Mouse (Mus musculus) ovary, postnatal 10 days (tissue): ENCODE measurements around the gene Tex45.

Experiments
- DNase-seq: peaks from one replicate; pipeline ENCODE4 v3.0.0; 2022; ENCODE audit warnings: low spot score

Gene Tex45

DNA sequence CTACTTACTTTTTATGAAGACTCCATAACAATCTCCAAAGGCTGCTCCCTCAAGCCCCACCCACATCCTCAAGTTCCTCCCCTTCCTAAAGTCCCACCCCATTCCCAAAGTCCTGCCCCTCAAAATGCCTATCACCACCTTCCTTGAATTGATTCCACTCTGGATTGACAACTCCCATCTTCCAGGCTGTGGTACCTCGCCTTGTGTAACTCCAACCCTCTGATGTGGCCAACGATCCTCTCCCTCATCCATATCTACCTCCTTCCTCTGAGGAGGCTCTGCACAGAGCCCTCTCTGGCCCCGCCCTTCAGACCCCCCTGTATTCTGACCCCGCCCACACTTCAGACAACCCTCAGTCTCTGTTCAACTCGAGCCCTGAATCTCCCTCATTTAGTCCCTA, 14.5 kb downstream of the Tex45 start:
- DNase-seq, result no peak

DNA sequence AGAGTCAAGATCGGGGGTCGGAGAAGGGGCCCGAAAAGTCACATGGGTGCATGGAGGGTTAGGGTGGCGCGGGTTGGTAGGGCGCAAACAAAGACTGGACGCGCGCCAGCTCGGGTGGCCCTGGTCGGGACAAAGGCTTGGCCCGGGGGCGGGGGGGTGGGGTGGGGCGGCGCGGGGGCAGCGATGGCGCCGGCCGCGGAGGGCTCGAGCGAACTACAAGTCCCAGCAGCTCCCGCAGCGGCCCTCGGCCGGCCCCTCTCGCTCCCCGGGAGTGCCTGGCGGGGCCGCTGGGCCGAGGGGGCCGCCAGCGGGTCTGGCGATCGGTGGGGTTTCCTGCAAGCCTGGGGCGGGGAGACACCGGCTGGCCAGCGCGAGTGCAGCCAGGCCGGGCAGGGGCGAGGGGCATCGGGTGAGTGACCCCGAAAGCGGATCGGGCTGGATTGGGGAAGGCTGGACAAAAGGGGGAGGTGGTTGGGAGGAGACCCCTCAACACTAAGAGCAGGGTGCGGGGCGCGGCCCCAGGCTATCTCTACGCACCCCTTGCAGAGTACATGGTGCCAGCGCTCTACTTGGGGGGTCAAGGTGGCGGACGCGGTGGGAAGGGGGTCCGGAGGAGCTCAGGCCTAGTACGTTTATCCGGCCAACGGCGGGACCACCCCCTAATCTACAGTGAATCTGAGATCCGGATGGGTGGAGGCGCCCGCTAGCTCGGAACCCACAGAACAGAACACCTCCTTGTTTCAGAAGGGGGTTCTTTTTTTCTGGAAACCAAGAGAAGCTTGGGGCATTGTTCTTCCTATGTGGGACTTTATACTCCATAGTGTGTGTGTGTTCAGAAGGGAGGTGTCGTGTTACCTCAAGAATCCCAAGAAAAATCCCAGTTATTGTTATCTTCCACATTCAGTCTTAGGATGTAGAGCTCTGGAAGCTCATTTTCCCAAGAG, 22.5 kb downstream of the Tex45 start, which contains the start of gene Zfp358:
Gene Zfp358, plus strand, starts transcription at position 238 of the 944 bp plus-strand sequence.
- peak; percentile 60 for DNase-seq

DNA sequence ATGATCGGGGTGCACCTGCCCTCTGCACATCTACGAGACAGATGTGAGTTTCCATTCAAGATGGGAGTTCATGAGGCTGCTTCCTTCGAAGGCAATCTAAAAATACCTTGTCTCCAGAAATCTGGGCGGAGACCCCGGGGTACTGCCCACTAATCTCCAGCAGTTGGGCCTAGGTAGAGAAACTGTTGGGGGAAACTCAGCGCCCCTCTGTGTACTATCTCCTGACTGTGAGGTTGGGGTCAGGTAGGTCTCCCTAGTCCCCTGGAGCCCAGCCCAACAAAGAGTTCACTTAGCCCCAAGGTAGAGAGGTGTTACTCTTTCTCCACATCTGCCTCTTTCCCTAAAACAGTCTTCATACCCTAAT, 23.2 kb downstream of the Tex45 start:
- no peak for DNase-seq

DNA sequence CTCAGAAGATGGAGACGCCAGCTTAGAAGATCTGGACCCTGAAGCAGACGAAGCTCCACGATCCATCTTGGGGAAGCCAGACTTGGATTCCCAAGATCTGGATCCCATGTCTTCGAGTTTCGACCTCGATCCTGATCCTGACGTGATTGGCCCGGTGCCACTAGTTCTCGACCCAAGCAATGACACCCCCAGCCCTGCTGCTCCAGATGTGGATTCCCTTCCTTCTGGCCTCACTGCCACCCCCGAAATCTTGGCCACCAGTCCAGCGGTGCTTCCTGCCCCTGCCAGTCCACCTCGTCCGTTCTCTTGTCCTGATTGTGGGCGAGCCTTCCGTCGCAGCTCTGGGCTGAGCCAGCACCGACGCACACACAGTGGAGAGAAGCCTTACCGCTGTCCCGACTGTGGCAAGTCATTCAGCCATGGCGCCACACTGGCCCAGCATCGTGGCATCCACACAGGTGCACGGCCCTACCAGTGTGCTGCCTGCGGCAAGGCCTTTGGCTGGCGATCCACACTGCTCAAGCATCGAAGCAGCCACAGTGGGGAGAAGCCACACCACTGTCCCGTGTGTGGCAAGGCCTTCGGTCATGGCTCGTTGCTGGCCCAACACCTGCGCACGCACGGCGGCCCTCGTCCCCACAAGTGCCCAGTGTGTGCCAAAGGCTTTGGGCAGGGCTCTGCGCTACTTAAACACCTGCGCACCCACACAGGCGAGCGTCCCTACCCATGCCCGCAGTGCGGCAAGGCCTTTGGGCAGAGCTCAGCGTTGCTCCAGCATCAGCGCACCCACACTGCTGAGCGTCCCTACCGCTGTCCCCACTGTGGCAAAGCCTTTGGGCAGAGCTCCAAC, 25.1 kb downstream of the Tex45 start:
- no peak for DNase-seq

DNA sequence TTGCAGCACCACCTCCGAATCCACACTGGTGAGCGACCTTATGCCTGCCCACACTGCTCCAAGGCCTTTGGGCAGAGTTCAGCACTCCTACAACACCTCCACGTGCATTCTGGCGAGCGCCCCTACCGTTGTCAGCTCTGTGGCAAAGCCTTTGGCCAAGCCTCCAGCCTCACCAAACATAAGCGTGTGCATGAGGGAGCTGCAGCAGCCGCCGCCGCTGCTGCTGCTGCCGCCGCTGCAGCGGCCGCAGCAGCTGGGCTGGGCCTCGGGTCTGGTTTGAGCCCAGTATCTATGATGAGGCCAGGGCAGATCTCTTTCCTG, 25.7 kb downstream of the Tex45 start:
- DNase-seq, result no peak

DNA sequence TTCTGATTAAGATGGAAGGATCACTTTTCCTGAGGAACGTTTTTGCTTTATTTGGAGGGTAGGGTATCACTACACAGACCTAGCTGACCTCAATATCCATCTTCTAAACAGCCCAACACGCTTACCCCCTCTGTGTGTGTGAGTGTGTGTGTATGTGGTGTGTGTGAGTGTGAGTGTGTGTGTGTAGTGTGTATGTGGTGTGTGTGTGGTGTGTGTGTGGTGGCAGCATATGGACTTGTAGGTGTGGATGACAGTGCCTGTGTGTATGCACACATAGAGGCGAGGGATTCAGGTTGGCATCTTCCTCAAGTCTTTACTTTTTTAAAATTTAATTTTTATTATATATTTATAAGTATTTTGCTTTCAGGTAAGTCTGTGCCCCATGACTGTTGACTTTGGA, 27.9 kb downstream of the Tex45 start:
- DNase-seq, result no peak

DNA sequence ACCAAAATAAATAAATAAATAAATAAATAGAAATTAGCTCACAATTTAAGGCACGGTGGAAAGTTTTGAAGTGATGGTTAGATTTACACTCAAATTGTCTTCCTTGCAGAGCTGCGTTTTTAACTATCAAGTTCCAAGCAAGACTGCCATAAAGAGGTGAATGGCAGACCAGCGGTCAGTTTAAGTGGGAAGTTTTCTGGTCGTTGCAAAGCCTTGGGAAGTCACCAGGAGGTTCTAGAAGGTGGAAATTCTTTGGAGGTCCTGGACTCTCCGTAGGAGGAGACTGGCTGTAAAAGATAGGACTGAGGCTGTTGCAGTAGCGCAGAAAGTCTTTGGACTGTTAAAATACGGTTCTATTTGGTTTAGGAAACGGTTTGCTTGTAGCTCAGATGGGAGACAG, 29.1 kb downstream of the Tex45 start:
- no peak for DNase-seq

DNA sequence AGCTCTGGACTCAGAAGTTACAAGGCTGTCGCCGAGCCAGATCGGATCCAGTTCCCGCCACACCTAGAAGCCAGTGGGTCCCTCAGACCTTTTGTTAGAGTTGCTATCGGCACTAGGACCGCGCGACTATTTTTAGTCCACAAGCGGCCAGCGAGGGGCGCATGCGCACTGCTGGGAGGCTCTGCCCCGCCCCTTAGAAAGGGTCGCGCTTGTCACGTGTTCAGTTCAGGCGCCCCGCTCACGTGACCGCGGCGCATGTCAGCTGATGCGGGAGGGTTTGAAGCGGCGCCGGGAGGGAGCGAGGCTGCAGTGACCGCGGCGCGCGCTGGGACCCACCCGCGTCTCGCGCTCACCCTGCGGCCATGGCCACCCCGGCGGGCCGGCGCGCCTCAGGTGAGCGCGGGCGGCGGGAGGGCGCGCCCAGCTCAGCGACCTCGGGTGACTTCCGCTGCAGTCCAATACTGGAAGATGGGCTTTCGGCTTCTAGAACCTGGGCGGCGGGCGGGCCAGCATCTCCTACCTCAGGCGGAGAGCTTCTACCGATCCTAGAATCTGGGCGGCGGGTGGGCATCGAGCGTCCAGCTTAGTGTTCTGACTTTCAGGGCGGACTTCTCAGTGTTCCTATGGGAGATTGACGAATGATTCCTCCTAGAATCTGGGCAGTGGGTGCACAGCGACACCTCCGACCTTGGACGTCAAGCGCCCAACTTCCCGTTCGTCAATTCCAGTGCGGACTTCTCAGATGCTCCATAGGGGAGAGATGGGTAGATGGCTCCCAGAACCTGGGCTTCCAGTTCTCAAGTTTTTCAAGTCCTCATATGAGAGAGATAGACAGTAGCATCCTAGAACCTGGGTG, 29.8 kb downstream of the Tex45 start, which contains the start of gene Mcoln1:
Gene Mcoln1, plus strand, starts transcription at position 223 of the 856 bp plus-strand sequence.
- peak; percentile 93 for DNase-seq

DNA sequence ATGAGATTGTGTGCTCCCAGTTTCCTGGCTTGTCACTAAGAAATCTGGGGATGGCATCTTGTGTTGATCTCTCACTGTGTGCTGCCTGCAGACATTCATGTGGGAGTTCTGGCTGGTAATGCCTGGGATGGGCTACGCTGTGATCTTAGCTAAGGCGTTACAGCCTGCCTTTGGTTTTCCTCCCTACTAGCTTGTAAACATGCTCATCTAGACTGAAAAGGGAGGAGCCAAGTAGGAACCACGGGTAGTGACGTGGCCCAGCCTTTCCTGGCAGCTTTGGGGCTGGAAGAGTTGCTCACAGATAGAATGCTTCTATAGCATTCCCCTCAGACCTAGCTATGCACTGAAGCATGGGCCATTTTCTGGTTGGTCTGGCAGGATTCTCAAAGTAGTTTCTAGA, 31.6 kb downstream of the Tex45 start:
- DNase-seq, result no peak

DNA sequence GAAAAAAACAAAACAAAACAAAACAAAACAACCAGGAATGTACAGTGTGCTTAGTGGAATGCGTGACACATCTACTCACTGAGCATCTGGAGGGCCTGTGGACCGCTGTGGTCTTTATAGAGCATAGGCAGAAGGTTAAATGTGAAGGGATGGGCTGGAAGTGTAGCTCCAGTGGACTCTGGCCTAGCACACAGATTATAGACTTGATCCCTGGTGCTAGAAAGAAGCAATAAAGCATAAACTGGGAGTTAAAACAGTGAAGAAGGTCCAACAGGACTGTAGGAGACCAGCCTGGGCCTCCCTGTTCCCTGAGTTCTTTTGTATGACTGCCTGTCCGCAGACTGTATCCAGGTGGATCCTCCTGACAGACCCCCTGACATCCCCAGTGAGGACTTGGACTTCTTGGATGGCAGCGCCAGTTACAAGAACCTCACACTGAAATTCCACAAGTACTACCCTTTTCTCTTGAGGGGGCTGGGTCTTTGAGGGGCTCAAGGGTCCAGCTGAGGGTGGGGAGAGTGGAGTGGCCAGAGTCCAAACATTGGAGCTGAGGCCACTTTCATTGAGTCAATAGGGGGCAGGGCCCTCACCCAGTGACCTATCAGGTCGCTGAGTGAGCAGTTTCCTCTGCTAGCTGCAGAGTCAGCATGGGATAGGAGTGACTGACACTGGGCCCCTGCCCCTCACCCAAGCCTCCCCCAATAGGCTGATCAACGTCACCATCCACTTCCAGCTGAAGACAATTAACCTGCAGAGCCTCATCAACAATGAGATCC, 37.5 kb downstream of the Tex45 start:
- DNase-seq, result no peak

DNA sequence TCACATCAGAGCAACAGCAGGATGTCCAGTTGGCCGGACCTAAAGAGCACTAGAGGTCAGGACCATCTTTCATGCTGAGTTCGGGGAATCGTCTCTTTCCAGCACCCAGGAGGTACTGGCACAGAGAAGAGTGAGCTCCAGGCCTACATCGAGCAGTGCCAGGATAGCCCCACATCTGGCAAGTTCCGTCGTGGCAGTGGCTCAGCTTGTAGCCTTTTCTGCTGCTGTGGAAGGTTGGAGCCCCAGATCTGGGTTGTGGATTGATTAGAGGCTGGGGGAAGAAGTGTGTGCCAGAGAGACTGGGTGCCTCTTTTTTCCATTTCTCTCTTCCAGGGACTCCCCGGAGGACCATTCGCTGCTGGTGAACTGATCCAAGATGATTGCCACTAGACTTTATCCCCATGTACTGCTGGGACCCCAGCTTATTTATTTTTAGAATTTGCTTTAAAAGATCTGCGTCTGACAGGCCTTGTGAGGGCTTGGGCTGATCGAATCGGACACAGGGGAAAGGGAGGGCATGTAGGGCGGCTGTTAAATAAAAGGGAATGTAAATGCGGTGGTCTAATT, 44.1 kb downstream of the Tex45 start:
- no peak for DNase-seq

DNA sequence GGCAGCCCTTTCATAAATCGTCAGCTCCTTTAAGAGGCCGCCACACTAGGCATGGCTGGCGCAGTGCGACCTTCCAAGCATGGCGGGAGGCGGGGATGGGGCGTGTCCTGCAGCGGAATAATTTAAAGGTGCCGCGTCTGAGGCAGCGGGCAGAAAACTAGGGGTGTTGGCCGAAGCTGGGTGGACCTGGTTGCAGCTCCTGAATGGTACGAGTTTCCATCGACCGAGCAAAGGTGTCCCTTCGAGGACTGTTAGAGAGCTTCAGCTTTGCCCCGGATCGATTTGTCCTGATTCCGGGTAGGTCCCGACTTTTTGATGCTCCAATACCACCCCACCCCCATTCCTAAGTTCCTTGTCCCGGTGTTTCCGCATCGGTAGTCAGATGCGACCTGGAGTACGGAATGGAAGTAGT, 44.6 kb downstream of the Tex45 start, which contains the start of gene Pnpla6:
Gene Pnpla6, plus strand, starts transcription at position 125 of the 412 bp plus-strand sequence.
- peak; percentile 77 for DNase-seq

DNA sequence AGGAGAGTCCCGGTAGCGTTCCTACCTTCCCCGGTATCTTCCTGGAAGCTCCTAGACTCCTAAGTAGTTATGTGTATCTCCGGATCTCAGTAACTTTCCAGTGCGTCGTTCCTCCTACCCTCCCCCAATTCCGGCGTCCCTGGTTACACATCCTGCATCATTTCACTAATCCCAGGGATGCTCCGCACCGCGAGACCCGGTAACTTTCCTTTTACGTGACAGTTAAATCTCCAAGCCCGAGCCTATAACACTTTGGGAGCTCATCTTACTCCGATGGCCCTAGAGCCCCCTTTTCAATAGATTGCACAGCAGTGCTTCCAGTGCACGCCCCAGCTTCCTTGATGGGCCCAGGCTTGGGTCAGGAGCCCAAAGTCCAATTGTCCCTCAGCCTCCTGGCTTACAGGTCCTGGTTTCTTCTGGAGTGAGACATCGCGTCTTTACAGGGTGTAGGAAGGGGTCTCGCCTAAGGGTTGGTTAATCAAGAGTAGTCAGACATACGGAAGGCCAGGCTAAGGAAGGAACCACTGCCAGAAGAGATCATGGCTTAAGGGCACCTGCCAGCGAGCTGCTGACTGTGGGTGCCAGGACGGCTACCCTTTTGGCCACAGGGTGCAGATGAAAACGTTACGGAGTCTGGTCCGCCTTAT, 45.2 kb downstream of the Tex45 start:
- DNase-seq, result no peak

DNA sequence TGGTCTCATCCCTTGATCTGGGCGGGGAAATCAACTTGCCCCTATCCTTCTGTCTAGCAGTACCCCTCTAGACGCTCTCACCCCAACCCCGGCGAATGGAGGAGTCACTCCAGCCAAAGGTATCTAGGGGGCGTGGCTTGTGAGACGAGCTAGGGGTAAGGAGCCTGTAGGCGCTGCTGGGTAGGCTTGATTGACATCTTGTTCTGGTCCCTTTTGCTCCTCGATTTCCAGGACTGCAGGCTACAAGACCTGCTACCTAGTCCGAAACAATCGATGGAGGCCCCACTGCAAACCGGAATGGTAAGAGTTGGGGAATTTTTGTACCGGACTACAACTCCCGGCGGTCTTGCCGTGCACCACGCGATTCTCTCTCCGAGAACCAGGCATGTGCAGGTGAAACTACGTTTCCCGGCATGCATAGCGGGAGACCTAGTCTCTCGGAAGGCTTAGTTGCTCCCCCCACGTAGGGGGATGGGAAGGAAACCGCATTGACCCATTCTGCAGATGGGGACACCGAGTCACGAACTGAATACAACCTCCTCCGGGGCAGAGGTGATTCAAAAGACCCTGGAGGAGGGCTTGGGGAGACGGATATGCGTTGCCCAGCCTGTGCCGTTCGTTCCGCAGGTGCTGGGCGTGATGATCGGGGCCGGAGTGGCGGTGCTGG, 45.9 kb downstream of the Tex45 start:
- peak; percentile 76 for DNase-seq

DNA sequence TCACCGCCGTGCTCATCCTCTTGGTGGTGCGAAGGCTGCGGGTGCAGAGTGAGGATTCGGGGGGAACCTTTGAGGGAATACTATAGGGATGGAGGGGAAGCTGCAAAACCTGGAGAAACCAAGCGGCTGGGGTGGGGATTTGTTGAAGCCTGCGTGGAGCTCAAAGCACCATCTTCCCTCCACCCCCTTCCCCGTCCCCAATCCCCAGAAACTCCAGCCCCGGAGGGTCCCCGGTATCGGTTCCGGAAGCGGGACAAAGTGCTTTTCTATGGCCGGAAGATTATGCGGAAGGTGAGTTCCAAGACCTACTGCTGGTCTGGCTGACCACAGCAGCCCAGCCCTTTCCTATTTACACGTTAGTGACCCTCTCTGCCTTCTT, 46.4 kb downstream of the Tex45 start:
- DNase-seq, result no peak

DNA sequence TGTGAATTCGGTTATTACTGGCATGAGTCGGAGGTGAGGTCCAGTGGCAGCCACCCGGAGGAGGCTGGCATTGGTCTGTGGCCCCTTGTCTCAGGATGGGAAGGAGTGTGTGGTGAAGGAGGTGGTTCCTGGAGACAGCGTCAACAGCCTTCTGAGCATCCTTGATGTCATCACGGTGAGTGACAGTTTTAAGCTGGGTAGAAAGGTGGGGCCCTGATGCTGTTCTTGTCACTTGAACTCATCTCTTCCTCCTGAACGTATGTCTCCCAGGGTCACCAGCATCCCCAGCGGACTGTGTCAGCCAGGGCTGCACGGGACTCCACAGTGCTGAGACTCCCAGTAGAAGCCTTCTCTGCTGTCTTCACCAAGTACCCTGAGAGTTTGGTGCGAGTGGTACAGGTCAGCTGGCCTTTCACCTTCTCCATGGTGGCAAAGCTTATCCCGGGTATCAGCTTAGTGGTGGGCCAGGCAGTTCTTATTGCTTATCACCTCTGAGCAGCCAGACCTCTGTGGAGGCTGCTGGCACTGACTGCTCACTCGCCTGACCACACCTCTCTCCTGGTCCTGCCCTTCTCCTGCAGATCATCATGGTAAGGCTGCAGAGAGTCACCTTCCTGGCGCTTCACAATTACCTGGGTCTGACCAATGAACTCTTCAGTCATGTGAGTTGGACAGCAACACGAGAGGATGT, 51.5 kb downstream of the Tex45 start:
- DNase-seq, result no peak

DNA sequence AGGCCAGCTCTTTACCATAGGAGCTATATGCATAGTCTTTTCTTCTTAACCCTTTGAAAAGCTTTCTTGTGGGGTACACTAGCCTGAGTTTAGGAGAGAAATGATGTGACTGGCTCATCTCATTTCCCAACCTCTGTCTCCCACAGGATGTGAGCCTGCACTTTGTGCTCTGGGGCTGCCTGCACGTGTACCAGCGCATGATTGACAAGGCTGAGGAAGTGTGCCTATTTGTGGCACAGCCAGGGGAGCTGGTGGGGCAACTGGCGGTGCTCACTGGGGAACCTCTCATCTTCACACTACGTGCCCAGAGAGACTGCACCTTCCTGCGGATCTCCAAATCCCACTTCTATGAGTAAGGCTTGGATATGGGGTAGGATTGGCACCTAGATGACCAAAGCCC, 60.2 kb downstream of the Tex45 start:
- DNase-seq, result no peak

DNA sequence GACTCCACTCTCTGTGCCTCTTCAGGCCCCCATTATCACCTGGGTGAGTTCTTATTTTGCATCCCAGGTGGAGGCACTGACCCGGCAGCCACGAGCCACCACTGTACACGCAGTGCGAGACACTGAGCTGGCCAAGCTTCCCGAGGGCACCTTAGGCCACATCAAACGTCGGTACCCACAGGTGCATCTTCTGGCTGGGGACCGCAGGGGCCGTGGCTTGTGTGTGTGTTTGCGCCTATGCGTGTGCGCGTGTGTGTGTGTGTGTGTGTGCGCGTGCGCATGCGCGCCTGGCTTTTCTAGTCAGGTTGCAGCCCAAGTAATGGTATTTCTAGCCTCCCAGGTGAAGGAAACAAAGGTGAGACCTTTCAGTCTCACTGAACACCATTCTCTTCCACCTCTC, 61.3 kb downstream of the Tex45 start:
- DNase-seq, result no peak
